Mouse (Mus musculus) spleen, adult 10 weeks (tissue): ENCODE measurements around the gene Cnbp. TPM values are rescaled to one million over a fixed set of nuclear protein-coding genes. Genes with fewer than 3 reads are reported as not detected.

Experiments used
- polyA plus RNA-seq: library from polyadenylated mRNA; stranded (reverse); fragments of 350-450 nt; fragmentation: Illumina TruSeq; extraction: RNeasy Lipid Tissue Mini Kit (QIAGEN cat#74804); gene quantifications from one replicate; pipeline ENCODE4 v1.2.3, GENCODE M21; 2015; ENCODE audit warnings: low replicate concordance; ENCODE audit not compliant: insufficient read depth

The Cnbp gene
- polyA plus RNA-seq, result 613 TPM

DNA sequence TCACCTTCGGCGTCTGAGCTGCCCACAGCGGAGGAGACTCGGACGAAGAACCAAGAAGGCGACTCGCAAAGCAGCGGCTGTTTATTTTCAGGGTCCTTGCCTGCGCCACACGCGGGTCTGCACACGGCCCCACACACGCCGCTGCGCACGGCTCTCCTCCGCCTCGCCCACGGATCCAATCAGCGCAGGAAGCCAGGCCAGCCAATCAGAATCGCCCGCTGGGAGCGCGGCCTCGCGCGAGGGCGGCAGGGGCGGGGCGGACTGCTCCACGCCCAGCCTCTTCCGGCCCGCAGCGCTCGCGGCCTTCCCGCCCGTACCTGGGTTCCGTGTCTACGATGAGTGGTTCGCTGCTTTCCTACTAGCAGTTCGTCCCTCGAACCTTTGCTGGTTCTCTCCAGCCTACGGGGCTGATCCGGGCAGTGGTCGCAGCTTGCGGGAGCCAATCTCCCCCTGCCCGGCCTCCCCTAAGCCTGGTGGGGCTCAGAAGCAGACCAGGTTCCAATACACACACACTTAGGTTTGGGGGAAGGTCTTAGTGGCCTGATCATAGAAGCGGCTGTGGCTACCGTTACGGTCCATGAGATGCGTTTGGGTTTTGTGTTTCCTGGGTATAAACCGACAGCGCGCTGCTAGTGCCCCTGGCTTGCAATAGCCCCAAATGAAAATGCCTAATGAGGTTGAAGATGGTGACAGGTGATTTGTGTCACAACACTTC, at the start of gene Cnbp:
TSS of gene Cnbp (minus strand) at position 207 of the 715 bp plus-strand sequence.

DNA sequence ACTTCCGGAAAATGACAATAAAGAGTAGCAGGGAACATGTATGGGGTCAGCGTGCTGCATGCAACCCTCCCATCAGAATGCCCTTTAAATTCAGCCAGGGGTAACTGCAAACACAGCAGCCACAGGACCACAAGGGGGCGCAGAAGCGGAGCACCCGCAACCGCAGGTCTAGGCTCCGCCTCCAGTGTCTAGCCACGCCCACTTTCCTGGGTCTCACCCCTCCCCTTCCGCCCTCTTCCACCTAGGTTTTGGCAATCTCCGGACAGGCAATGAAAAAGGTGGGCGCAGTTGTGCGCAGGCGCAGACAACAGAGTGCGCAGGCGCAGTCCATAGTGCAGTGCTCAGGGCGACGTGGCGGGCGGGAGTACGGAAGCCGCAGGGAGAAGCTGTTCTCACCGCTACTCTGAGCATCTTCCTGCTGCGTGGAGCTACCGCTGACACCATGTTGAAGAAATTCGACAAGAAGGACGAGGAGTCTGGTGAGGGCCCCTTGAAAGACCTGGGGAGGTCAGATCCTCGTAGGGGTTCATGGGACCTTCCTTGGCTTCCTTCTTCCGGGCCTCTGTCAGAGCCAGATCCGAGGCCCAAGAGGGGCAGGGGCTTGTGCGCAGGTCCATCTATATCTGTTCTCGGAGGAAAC, 36.8 kb upstream of the Cnbp start, which contains the start of gene Copg1:
TSS of gene Copg1 (plus strand) at position 221 of the 640 bp plus-strand sequence.

DNA sequence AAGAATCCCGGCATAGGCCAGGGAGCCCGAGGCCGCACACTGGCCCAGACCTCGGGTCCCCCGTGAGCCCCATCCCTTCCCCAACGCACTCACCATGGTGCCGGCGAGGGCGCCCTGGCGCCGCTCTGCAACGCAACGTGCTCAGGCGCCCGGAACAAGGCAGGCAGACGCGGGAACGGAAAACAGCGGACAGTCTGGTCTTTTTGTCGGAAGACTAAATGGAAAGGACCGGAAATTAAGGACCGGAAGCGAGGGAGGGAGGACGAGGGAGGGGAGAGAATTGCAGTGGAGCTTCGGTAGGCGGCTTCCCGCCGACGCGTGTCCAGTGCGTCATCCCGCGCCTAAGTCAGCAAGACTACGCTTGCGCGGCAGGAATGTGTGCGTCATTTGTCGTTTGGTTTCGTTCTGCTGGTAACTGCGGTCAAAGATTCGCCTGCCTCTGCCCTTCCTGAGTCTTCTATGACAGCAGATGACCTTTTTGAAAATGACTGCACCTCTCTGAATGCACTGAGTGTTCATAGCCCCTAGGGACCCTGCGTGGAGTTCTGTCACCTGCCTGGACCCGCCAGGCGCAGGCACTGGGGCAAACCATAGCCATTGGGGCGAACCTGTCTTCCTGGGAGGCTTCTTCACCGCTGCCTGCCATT, 12.2 kb downstream of the Cnbp start, which contains the start of gene Isy1:
TSS of gene Isy1 (minus strand) at position 248 of the 647 bp plus-strand sequence.

GRCm38 (mm10) chr6:87835695-87836094, 15.2 kb downstream of the Cnbp start, which contains the start of gene Gm45140:
Gm45140 (minus strand) TSS chr6:87835795.

DNA sequence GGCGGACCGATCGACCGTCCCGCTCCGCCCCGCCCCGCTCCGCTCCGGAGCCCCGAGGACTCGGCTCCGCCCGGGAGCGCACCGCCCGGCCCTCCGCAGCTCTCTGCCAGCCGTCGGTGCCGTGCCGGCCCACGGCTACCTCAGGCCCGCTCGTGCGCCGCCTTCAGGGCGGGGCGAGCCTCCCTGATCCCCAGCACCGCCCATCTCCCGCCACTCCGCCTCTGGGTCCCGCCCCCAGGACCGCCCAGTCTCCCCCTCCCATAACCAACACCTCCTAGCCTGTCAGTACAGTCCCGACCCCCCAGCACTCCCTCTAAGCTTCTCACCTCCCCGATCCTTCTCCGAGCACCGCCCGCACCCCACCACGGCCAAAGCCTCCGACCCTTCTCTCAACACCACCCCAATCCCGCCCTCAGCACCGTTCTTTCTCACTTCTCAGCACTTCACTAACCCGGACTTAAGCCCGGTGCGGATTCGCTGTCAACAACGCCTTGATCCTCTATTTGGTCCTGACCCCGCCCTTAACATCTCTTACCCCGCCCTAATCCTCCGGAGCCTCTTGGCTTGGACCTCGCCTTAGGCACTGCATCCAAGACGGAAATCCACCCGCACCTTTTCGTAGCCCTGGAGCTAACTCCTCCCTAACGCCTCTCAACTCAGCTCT, 39.1 kb downstream of the Cnbp start, which contains the start of gene Rab43:
TSS of gene Rab43 (minus strand) at position 490 of the 664 bp plus-strand sequence.

Other genes starting within 250 kb of the Cnbp start
- gene Aplf, start 178.9 kb downstream of the Cnbp start, polyA plus RNA-seq, result 11.1 TPM
- gene Efcc1, start 120.2 kb downstream of the Cnbp start, polyA plus RNA-seq, result 1.9 TPM
- 1.3 TPM for gene Gp9, start 73.0 kb downstream of the Cnbp start, polyA plus RNA-seq
- gene Rab43, start 38.9 kb downstream of the Cnbp start, polyA plus RNA-seq, result 45.6 TPM
- 10.1 TPM for gene Gm45140, start 15.3 kb downstream of the Cnbp start, polyA plus RNA-seq
- 104 TPM for gene Isy1, start 12.3 kb downstream of the Cnbp start, polyA plus RNA-seq
- 81.5 TPM for gene Copg1, start 36.7 kb upstream of the Cnbp start, polyA plus RNA-seq
- 42.0 TPM for gene Hmces, start 62.8 kb upstream of the Cnbp start, polyA plus RNA-seq
- not detected for gene H1fx, start 130.5 kb upstream of the Cnbp start, polyA plus RNA-seq
- gene Rab7, start 194.2 kb upstream of the Cnbp start, polyA plus RNA-seq, result 239 TPM
- gene Rpn1, start 233.4 kb upstream of the Cnbp start, polyA plus RNA-seq, result 175 TPM